Mouse (Mus musculus) spleen, embryonic (tissue): ENCODE data around the gene Ssh2.

Experiments
- CTCF ChIA-PET: fragments of 350-600 bp; sonication (Branson Sonifier 250); formaldehyde crosslinking; loops from one replicate; lab custom pipeline; 2022; lab: Charles Lee

Ssh2 gene

GRCm38 (mm10) chr11:77503511-77503910 lies 287.4 kb downstream of the Ssh2 start:
- CTCF ChIA-PET, result interaction anchor here (0.8 kb wide), 1 partner anchor 36 kb away, joined by 3 read pairs; no protein-coding TSS in a partner anchor

GRCm38 (mm10) chr11:77504377-77504776 lies 288.3 kb downstream of the Ssh2 start:
- CTCF ChIA-PET, result interaction anchor here (1.2 kb wide), 1 partner anchor 125 kb away, joined by 5 read pairs; no protein-coding TSS in a partner anchor

GRCm38 (mm10) chr11:77505291-77505980 lies 289.3 kb downstream of the Ssh2 start:
- CTCF ChIA-PET, result interaction anchor here (0.6 to 1.2 kb wide), 2 partner anchors 35 to 124 kb away, joined by 4 to 5 read pairs; no protein-coding TSS in a partner anchor

- CTCF ChIA-PET, result no interaction called here
Observed at GRCm38 (mm10) chr11:77506273-77506672, 290.2 kb downstream of the Ssh2 start.

- CTCF ChIA-PET, result interaction anchor here (0.5 to 1.0 kb wide), 2 partner anchors 14 to 172 kb away, joined by 4 read pairs; no protein-coding TSS in a partner anchor
Observed at GRCm38 (mm10) chr11:77506941-77507340, 290.9 kb downstream of the Ssh2 start.

- CTCF ChIA-PET, result interaction anchor here (0.5 to 1.0 kb wide), 3 partner anchors 14 to 172 kb away, joined by 3 to 4 read pairs (median 4); no protein-coding TSS in a partner anchor
Observed at GRCm38 (mm10) chr11:77507426-77507825, 291.3 kb downstream of the Ssh2 start.

GRCm38 (mm10) chr11:77508068-77509021 lies 292.3 kb downstream of the Ssh2 start:
- CTCF ChIA-PET, result interaction anchor here (0.6 to 1.3 kb wide), 2 partner anchors 34 to 122 kb away, joined by 3 to 4 read pairs; no protein-coding TSS in a partner anchor
